Mouse (Mus musculus): Measurements from ENCODE around the gene Olfr5. TPM values are rescaled to one million over a fixed set of nuclear protein-coding genes. Genes with fewer than 3 reads are reported as not detected.
"Not testable (repeated sequence)": the region's sequence is repeated elsewhere in the genome, so short reads cannot be mapped to it uniquely, and the experiment has no call there.

Olfr5 gene
- not detected in 2 replicates for polyA plus RNA-seq (2015; fragmentation: Nextera tagmentation; extraction: Ambion mirVana)

GRCm38 (mm10) chr7:6486841-6487240, at the start of gene Olfr5:
Olfr5 (minus strand) TSS chr7:6486941.
- 5% methylated on average over 2 of the region's 2 CpGs for WGBS (ENCODE audit: insufficient replicate concordance)
- Histone ChIP-seq H3K4me2 (no peak within 1 kb of the TSS), H3K27ac (no peak within 1 kb of the TSS), H3K4me1 (replicated peaks) (no peaks in the 10 kb centered on the region), H3K9ac (no peak within 1 kb of the TSS), H3K27me3 (no peaks in the 10 kb centered on the region), H3K4me3 (replicated peaks) (no peak within 1 kb of the TSS), H3K9me3 (replicated peaks) (0 out of 2 replicates have a peak, but pooled peaks cover 6% of the 10 kb centered on the region), H3K36me3 (no peaks in the 10 kb centered on the region)
- DNase-seq (no peak), ATAC-seq (ENCODE audit: low read depth) (no peak)

- DNase-seq (no peak), ATAC-seq (ENCODE audit: low read depth) (no peak)
- no peak overlapping the region for H3K4me3 ChIP-seq (replicated peaks)
- no peaks in the 10 kb centered on the region for H3K4me1 ChIP-seq (replicated peaks)
- no peak overlapping the region for H3K27ac ChIP-seq
- H3K9ac ChIP-seq = no peak overlapping the region
- H3K9me3 ChIP-seq (replicated peaks) = peaks cover 9% of the 10 kb centered on the region; the same call in 1 of the 2 replicates
- H3K36me3 ChIP-seq = no peaks in the 10 kb centered on the region
- no peaks in the 10 kb centered on the region for H3K27me3 ChIP-seq
- WGBS (ENCODE audit: insufficient replicate concordance) = 53% methylated on average over 5 of the region's 5 CpGs
- H3K4me2 ChIP-seq = no peak overlapping the region
Measured at GRCm38 (mm10) chr7:6526141-6526540, 39.4 kb upstream of the Olfr5 start.

- ATAC-seq (ENCODE audit: low read depth) = no peak
- Histone ChIP-seq H3K36me3 (no peaks in the 10 kb centered on the region), H3K27ac (no peak overlapping the region), H3K9me3 (replicated peaks) (peaks cover 9% of the 10 kb centered on the region; the same call in 1 of the 2 replicates), H3K4me1 (replicated peaks) (no peaks in the 10 kb centered on the region), H3K27me3 (no peaks in the 10 kb centered on the region), H3K4me3 (replicated peaks) (no peak overlapping the region), H3K4me2 (no peak overlapping the region), H3K9ac (no peak overlapping the region)
- no peak for DNase-seq
- WGBS (ENCODE audit: insufficient replicate concordance) = 39% methylated on average over 3 of the region's 3 CpGs
Measured at GRCm38 (mm10) chr7:6525001-6525400, 38.3 kb upstream of the Olfr5 start.

- no peak for ATAC-seq (ENCODE audit: low read depth)
- 63% methylated on average over 5 of the region's 5 CpGs for WGBS (ENCODE audit: insufficient replicate concordance)
- Histone ChIP-seq H3K27me3 (no peaks in the 10 kb centered on the region), H3K36me3 (no peaks in the 10 kb centered on the region), H3K4me3 (replicated peaks) (no peak within 1 kb of the TSS), H3K27ac (no peak within 1 kb of the TSS), H3K4me1 (replicated peaks) (no peaks in the 10 kb centered on the region), H3K4me2 (no peak within 1 kb of the TSS), H3K9ac (no peak within 1 kb of the TSS), H3K9me3 (replicated peaks) (peaks cover 4% of the 10 kb centered on the region; the same call in 1 of the 2 replicates)
- DNase-seq = no peak
Measured at GRCm38 (mm10) chr7:6522850-6523249, 36.1 kb upstream of the Olfr5 start, which contains the start of gene Olfr1349. Olfr1349 (minus strand) TSS chr7:6522950.

- H3K27ac ChIP-seq = no peak overlapping the region
- 19% methylated on average over 1 of the region's 1 CpGs for WGBS (ENCODE audit: insufficient replicate concordance)
- 0 out of 2 replicates have a peak, but pooled peaks cover 3% of the 10 kb centered on the region for H3K9me3 ChIP-seq (replicated peaks)
- no peak overlapping the region for H3K9ac ChIP-seq
- H3K4me2 ChIP-seq = no peak overlapping the region
- no peaks in the 10 kb centered on the region for H3K27me3 ChIP-seq
- no peak overlapping the region for H3K4me3 ChIP-seq (replicated peaks)
- no peaks in the 10 kb centered on the region for H3K36me3 ChIP-seq
- DNase-seq (no peak), ATAC-seq (ENCODE audit: low read depth) (no peak)
- H3K4me1 ChIP-seq (replicated peaks) = no peaks in the 10 kb centered on the region
Measured at GRCm38 (mm10) chr7:6521666-6522065, 34.9 kb upstream of the Olfr5 start.

GRCm38 (mm10) chr7:6508648-6509047, 21.9 kb upstream of the Olfr5 start, which contains the start of gene Olfr1348:
Olfr1348 (minus strand) TSS chr7:6508748.
- Histone ChIP-seq H3K9ac (no peak within 1 kb of the TSS), H3K27me3 (no peaks in the 10 kb centered on the region), H3K9me3 (replicated peaks) (0 out of 2 replicates have a peak, but pooled peaks cover 5% of the 10 kb centered on the region), H3K27ac (no peak within 1 kb of the TSS), H3K4me3 (replicated peaks) (no peak within 1 kb of the TSS), H3K36me3 (no peaks in the 10 kb centered on the region), H3K4me1 (replicated peaks) (no peaks in the 10 kb centered on the region), H3K4me2 (no peak within 1 kb of the TSS)
- WGBS (ENCODE audit: insufficient replicate concordance) = 84% methylated on average over 1 of the region's 1 CpGs
- ATAC-seq (ENCODE audit: low read depth) = no peak
- no peak for DNase-seq

- Histone ChIP-seq H3K27me3 (no peaks in the 10 kb centered on the region), H3K4me2 (no peak within 1 kb of the TSS), H3K4me1 (replicated peaks) (no peaks in the 10 kb centered on the region), H3K9me3 (replicated peaks) (peaks cover 5% of the 10 kb centered on the region; the same call in 1 of the 2 replicates), H3K36me3 (no peaks in the 10 kb centered on the region), H3K4me3 (replicated peaks) (no peak within 1 kb of the TSS), H3K27ac (no peak within 1 kb of the TSS), H3K9ac (no peak within 1 kb of the TSS)
- WGBS (ENCODE audit: insufficient replicate concordance) = 35% methylated on average over 1 of the region's 1 CpGs
- no peak for ATAC-seq (ENCODE audit: low read depth)
- DNase-seq = no peak
Measured at GRCm38 (mm10) chr7:6499655-6500054, 12.9 kb upstream of the Olfr5 start, which contains the start of gene Olfr1347. Olfr1347 (minus strand) TSS chr7:6499755.

GRCm38 (mm10) chr7:6477633-6478032, 9.1 kb downstream of the Olfr5 start:
- not testable (repeated sequence) for ATAC-seq (ENCODE audit: low read depth); H3K27me3 ChIP-seq; H3K9ac ChIP-seq; H3K27ac ChIP-seq; H3K9me3 ChIP-seq (replicated peaks); DNase-seq; H3K4me2 ChIP-seq; H3K4me3 ChIP-seq (replicated peaks); H3K4me1 ChIP-seq (replicated peaks); H3K36me3 ChIP-seq
- WGBS (ENCODE audit: insufficient replicate concordance) = 42% methylated on average over 2 of the region's 2 CpGs

GRCm38 (mm10) chr7:6466951-6467350, 19.8 kb downstream of the Olfr5 start, which contains the start of gene Olfr1346:
Olfr1346 (plus strand) TSS chr7:6467101.
- no peaks in the 10 kb centered on the region for H3K27me3 ChIP-seq
- ATAC-seq (ENCODE audit: low read depth) (no peak), DNase-seq (no peak)
- no peak within 1 kb of the TSS for H3K4me2 ChIP-seq
- no peaks in the 10 kb centered on the region for H3K36me3 ChIP-seq
- H3K4me3 ChIP-seq (replicated peaks) = no peak within 1 kb of the TSS
- no peaks in the 10 kb centered on the region for H3K9me3 ChIP-seq (replicated peaks)
- no peaks in the 10 kb centered on the region for H3K4me1 ChIP-seq (replicated peaks)
- H3K27ac ChIP-seq = no peak within 1 kb of the TSS
- no peak within 1 kb of the TSS for H3K9ac ChIP-seq

GRCm38 (mm10) chr7:6456399-6456798, 30.3 kb downstream of the Olfr5 start:
- no peak overlapping the region for H3K9ac ChIP-seq
- H3K27ac ChIP-seq = no peak overlapping the region
- no peaks in the 10 kb centered on the region for H3K4me1 ChIP-seq (replicated peaks)
- no peaks in the 10 kb centered on the region for H3K9me3 ChIP-seq (replicated peaks)
- no peak overlapping the region for H3K4me3 ChIP-seq (replicated peaks)
- H3K27me3 ChIP-seq = no peaks in the 10 kb centered on the region
- DNase-seq (no peak), ATAC-seq (ENCODE audit: low read depth) (no peak)
- no peak overlapping the region for H3K4me2 ChIP-seq
- no peaks in the 10 kb centered on the region for H3K36me3 ChIP-seq
- WGBS (ENCODE audit: insufficient replicate concordance) = 33% methylated on average over 3 of the region's 3 CpGs

GRCm38 (mm10) chr7:6455868-6456267, 30.9 kb downstream of the Olfr5 start, which contains the start of gene Olfr1336:
Olfr1336 (plus strand) TSS chr7:6456168.
- DNase-seq = no peak
- ATAC-seq (ENCODE audit: low read depth) = no peak

GRCm38 (mm10) chr7:6447771-6448170, 39.0 kb downstream of the Olfr5 start:
- no peak for DNase-seq
- whole genome bisulfite sequencing (ENCODE audit: insufficient replicate concordance) = 27% methylated on average over 5 of the region's 5 CpGs
- no peaks in the 10 kb centered on the region for H3K27me3 ChIP-seq
- H3K9me3 ChIP-seq (replicated peaks) = no peaks in the 10 kb centered on the region
- ATAC-seq (ENCODE audit: low read depth) = no peak
- no peak overlapping the region for H3K4me3 ChIP-seq (replicated peaks)
- H3K4me2 ChIP-seq = no peak overlapping the region
- no peak overlapping the region for H3K9ac ChIP-seq
- H3K4me1 ChIP-seq (replicated peaks) = no peaks in the 10 kb centered on the region
- no peaks in the 10 kb centered on the region for H3K36me3 ChIP-seq
- no peak overlapping the region for H3K27ac ChIP-seq

More at GRCm38 (mm10) chr7:6455868-6456267, 30.9 kb downstream of the Olfr5 start, which contains the start of gene Olfr1336:
- no peak within 1 kb of the TSS for H3K4me3 ChIP-seq (replicated peaks)
- no peak within 1 kb of the TSS for H3K27ac ChIP-seq
- no peak within 1 kb of the TSS for H3K4me2 ChIP-seq
- H3K27me3 ChIP-seq = no peaks in the 10 kb centered on the region
- H3K9me3 ChIP-seq (replicated peaks) = no peaks in the 10 kb centered on the region
- H3K4me1 ChIP-seq (replicated peaks) = no peaks in the 10 kb centered on the region
- no peaks in the 10 kb centered on the region for H3K36me3 ChIP-seq
- no peak within 1 kb of the TSS for H3K9ac ChIP-seq
